Mouse (Mus musculus): ENCODE measurements around the gene Smad3. TPM values are rescaled to one million over a fixed set of nuclear protein-coding genes. Genes with fewer than 3 reads are reported as not detected.

The Smad3 gene
- total and polyA plus RNA-seq, 3 experiments = 0.81 to 1.5 (median 1.2) TPM

- Histone ChIP-seq H3K4me3 (replicated peaks in 1 of 3; ENCODE audit: low read depth in 2 of 3, low read length in 2 of 3, poor library complexity in 1 of 3) (no peak overlapping the region), H3K27ac (ENCODE audit: insufficient read depth, low read depth) (no peak overlapping the region), H3K79me2 (replicated peaks; ENCODE audit: control insufficient read depth, extremely low read depth, insufficient read depth, poor library complexity, severe bottlenecking) (no peaks in the 10 kb centered on the region), H3K9ac (ENCODE audit: insufficient read depth, low read depth) (no peak overlapping the region), H3K36me3 (replicated peaks in 1 of 2; ENCODE audit: control insufficient read depth in 1 of 2, insufficient read depth in 1 of 2, low read length in 1 of 2) (no peaks in the 10 kb centered on the region), H3K9me3 (replicated peaks; ENCODE audit: low read length) (peaks cover 5% of the 10 kb centered on the region), H3K4me2 (ENCODE audit: insufficient read depth, low read depth, poor library complexity, severe bottlenecking) (no peak overlapping the region), H3K4me1 (ENCODE audit: control insufficient read depth in 1 of 2, insufficient read depth in 2 of 2) (no peaks in the 10 kb centered on the region), H3K27me3 (replicated peaks) (no peaks in the 10 kb centered on the region)
- DNase-seq (ENCODE audit: extremely low read depth) = no peak
- dilution Hi-C loops (cut with MboI; ENCODE audit: extremely low pct_ligation_motif_present, extremely low pct_unique_long_range_greater_than_20kb, low sequenced_read_pairs) = no loop called here
- no peak for TF ChIP-seq EP300 (IDR thresholded peaks at IDR 0.05; ENCODE audit: low read length)
- no peak for TF ChIP-seq ZKSCAN1 (IDR thresholded peaks at IDR 0.05; ENCODE audit: borderline replicate concordance, low read depth, low read length)
- no peak for TF ChIP-seq USF1 (IDR thresholded peaks at IDR 0.05; ENCODE audit: low read depth, low read length)
- TF ChIP-seq E2F4 (IDR thresholded peaks at IDR 0.05; ENCODE audit: insufficient replicate concordance, low read depth, low read length) = no peak
- no peak for TF ChIP-seq TBP (conservative IDR thresholded peaks at IDR 0.05; ENCODE audit: low read depth, low read length)
- TF ChIP-seq ELF1 (IDR thresholded peaks at IDR 0.05; ENCODE audit: low read depth, low read length) = no peak
- in situ Hi-C loops (cut with MboI; ENCODE audit: low pct_ligation_motif_present, low pct_unique_long_range_greater_than_20kb, low sequenced_read_pairs) = no loop called here
Observed at GRCm38 (mm10) chr9:63672797-63673493, 84.8 kb downstream of the Smad3 start.

GRCm38 (mm10) chr9:63669816-63670215, 88.0 kb downstream of the Smad3 start:
- H3K9me3 ChIP-seq (replicated peaks; ENCODE audit: low read length) = peaks cover 5% of the 10 kb centered on the region
- no peak overlapping the region for H3K9ac ChIP-seq (ENCODE audit: insufficient read depth, low read depth)
- H3K4me1 ChIP-seq (ENCODE audit: control insufficient read depth in 1 of 2, insufficient read depth in 2 of 2) = no peaks in the 10 kb centered on the region; a peak in 1 of 4 replicates
- dilution Hi-C loops (cut with MboI; ENCODE audit: extremely low pct_ligation_motif_present, extremely low pct_unique_long_range_greater_than_20kb, low sequenced_read_pairs) = no loop called here
- no peak overlapping the region for H3K4me3 ChIP-seq (replicated peaks in 1 of 3; ENCODE audit: low read depth in 2 of 3, low read length in 2 of 3, poor library complexity in 1 of 3)
- in situ Hi-C loops (cut with MboI; ENCODE audit: low pct_ligation_motif_present, low pct_unique_long_range_greater_than_20kb, low sequenced_read_pairs) = no loop called here
- no peaks in the 10 kb centered on the region for H3K79me2 ChIP-seq (replicated peaks; ENCODE audit: control insufficient read depth, extremely low read depth, insufficient read depth, poor library complexity, severe bottlenecking)
- no peaks in the 10 kb centered on the region for H3K27me3 ChIP-seq (replicated peaks)
- no peak for TF ChIP-seq CHD2 (IDR thresholded peaks at IDR 0.05; ENCODE audit: low read length)
- TF ChIP-seq ZMIZ1 (IDR thresholded peaks at IDR 0.05; ENCODE audit: low read depth, low read length) = no peak
- no peak for TF ChIP-seq MEF2A (IDR thresholded peaks at IDR 0.05; ENCODE audit: borderline replicate concordance, low read depth, low read length)
- no peak for TF ChIP-seq MXI1 (IDR thresholded peaks at IDR 0.05; ENCODE audit: low read depth, low read length)
- TF ChIP-seq POLR2A (IDR thresholded peaks at IDR 0.05; ENCODE audit: low read depth, low read length) = no peak
- no peak for TF ChIP-seq BHLHE40 (IDR thresholded peaks at IDR 0.05; ENCODE audit: low read depth, low read length)
- no peak for TF ChIP-seq MAFK (IDR thresholded peaks at IDR 0.05; ENCODE audit: insufficient replicate concordance, low read length)
- TF ChIP-seq UBTF (IDR thresholded peaks at IDR 0.05; ENCODE audit: low read depth, low read length) = no peak
- no peak for TF ChIP-seq E2F4 (IDR thresholded peaks at IDR 0.05; ENCODE audit: insufficient replicate concordance, low read depth, low read length)
- no peak for TF ChIP-seq TBP (conservative IDR thresholded peaks at IDR 0.05; ENCODE audit: low read depth, low read length)
- no peak for TF ChIP-seq EP300 (IDR thresholded peaks at IDR 0.05; ENCODE audit: low read length)
- TF ChIP-seq NELFE (IDR thresholded peaks at IDR 0.05; ENCODE audit: low read depth, low read length) = no peak
- TF ChIP-seq POLR2AphosphoS2 (IDR thresholded peaks at IDR 0.05; ENCODE audit: low read depth, low read length) = no peak
- no peak for TF ChIP-seq RCOR1 (conservative IDR thresholded peaks at IDR 0.05; ENCODE audit: low read depth, low read length)
- no peak for TF ChIP-seq ETS1 (conservative IDR thresholded peaks at IDR 0.05; ENCODE audit: low read depth, low read length)
- TF ChIP-seq SMC3 (IDR thresholded peaks at IDR 0.05; ENCODE audit: low read depth, low read length) = no peak
- no peaks in the 10 kb centered on the region for H3K36me3 ChIP-seq (replicated peaks in 1 of 2; ENCODE audit: control insufficient read depth in 1 of 2, insufficient read depth in 1 of 2, low read length in 1 of 2)
- no peak for DNase-seq (ENCODE audit: extremely low read depth)
- no peak overlapping the region for H3K27ac ChIP-seq (ENCODE audit: insufficient read depth, low read depth)
- no peak overlapping the region for H3K4me2 ChIP-seq (ENCODE audit: insufficient read depth, low read depth, poor library complexity, severe bottlenecking)

Data from CH12.LX (cell line).